Mouse (Mus musculus): ENCODE data around the gene Myrfl. TPM values are rescaled to one million over a fixed set of nuclear protein-coding genes. Genes with fewer than 3 reads are reported as not detected.

Gene Myrfl
- total RNA-seq, 2 experiments from 2014 or later, result 0.17 to 0.37 TPM

- no peak for DNase-seq (ENCODE audit: low spot score in 2 of 2)
Observed at GRCm38 (mm10) chr10:116913647-116914273, 17.0 kb upstream of the Myrfl start.

GRCm38 (mm10) chr10:116912850-116913249 lies 16.1 kb upstream of the Myrfl start:
- no peak for DNase-seq (ENCODE audit: low spot score in 2 of 2)

DNA sequence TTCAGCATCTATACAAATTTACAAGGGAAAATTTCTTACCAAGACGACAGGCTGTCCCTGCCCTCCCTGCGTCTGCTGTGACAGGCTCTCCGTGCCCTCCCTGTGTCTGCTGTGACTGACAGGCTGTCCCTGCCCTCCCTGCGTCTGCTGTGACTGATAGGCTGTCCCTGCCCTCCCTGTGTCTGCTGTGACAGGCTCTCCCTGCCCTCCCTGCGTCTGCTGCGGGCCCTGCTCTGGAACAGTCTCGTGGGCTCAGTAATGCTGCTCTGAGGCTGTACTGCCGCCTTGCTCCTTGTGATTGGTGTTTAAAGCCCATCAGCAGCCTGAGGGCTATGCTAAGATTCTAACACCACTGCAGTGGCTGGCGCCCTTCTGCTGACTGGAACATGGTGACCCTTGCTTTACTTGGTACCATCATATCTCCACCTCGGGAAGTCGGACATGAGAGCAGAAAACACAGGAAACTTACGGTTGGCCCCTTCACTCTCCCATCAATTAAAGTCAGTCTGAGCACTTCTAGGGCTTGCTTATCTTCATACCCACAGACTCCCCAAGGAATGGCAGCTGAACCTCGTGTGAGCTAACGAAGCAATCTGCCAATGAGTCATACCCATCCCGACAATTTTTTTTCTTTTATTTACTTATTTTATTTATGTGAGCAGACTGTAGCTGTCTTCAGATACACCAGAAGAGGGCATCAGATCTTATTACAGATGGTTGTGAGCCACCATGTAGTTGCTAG lies 12.4 kb upstream of the Myrfl start:
- DNase-seq (ENCODE audit: low spot score in 2 of 2), result no peak

GRCm38 (mm10) chr10:116906794-116907193 lies 10.1 kb upstream of the Myrfl start:
- no peak for DNase-seq (ENCODE audit: low spot score in 2 of 2)

GRCm38 (mm10) chr10:116904503-116904908 lies 7.8 kb upstream of the Myrfl start:
- DNase-seq (ENCODE audit: low spot score in 2 of 2), result no peak

DNA sequence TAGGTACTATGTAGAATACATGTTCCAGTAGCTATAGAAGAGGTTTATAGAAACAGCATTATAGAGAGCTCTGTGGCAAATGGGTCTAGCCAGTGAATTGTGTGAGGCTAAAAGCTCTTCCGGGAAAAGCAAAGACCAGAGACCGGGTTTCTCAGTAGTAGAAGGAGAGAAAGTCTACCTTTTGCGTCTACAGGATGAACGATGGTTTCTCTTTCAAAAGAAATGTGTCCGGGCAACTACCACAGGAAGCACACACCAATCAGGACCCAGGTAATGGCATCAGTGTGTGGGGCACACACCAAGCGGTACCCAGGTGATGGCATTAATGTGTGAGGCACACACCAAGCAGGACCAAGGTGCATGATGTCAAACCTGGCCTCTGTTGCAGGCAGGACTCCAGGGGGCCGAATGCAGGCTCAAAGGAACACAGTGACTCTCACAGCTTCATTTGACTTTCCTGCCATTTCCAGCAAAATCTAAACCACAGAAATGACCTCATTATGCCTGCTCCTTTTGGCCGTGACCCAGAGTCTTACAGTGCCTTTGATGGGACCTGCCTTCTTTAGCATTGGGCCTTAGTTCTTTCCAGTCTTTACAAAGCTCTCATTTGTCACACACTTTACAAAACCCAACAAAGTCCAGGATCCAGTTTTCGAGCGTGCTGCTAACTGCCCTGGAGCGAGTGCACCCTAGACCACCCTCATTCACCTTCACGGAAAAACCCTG lies 1.4 kb downstream of the Myrfl start:
- DNase-seq (ENCODE audit: low spot score in 2 of 2), result no peak

DNA sequence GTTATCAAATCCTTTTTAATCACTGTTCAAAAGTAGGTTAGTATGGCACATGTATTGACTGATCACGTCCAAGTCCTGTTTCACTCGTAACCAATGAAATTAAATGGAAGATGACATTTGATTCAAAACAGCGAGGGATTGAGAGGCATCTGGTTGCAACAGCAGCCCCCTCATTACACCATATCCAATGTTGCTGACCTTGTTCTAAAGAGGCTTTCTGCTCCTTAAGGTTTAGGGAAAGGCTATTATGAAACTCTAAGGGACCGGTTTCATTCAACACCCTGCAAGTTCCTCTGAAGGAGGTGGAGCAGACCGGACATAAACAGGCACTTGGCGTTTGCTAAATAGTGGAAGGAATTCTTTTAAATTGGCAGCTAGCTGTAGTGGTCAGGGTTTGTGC lies 2.2 kb downstream of the Myrfl start:
- DNase-seq (ENCODE audit: low spot score in 2 of 2), result no peak

GRCm38 (mm10) chr10:116893753-116894152 lies 3.0 kb downstream of the Myrfl start:
- DNase-seq (ENCODE audit: low spot score in 2 of 2), result peak in 1 of 2 experiments; percentile 19

DNA sequence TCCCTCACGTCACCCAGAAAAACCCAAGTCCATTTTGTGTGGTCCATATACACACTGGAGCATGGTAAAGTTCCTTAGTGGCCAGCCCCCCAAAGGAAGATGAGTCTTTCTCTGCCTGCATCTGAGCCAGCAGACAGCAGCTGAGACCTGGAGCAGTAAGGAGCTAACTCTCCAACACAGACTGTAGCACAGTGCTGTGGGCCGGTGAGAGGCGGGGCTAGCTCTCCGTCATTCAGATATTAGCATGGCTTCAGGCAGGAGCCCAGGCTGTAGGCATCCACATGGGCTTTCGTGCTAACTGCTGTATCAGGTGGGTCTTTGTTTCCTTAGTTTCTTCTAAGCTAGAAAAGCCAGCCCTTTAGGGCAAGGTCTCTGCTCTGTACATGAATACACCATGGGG lies 6.1 kb downstream of the Myrfl start:
- no peak for DNase-seq (ENCODE audit: low spot score in 2 of 2)

- no peak for DNase-seq (ENCODE audit: low spot score in 2 of 2)
Observed at GRCm38 (mm10) chr10:116884552-116884951, 12.2 kb downstream of the Myrfl start.

- DNase-seq (ENCODE audit: low spot score in 2 of 2), result no peak
Observed at GRCm38 (mm10) chr10:116883531-116883930, 13.2 kb downstream of the Myrfl start.

DNA sequence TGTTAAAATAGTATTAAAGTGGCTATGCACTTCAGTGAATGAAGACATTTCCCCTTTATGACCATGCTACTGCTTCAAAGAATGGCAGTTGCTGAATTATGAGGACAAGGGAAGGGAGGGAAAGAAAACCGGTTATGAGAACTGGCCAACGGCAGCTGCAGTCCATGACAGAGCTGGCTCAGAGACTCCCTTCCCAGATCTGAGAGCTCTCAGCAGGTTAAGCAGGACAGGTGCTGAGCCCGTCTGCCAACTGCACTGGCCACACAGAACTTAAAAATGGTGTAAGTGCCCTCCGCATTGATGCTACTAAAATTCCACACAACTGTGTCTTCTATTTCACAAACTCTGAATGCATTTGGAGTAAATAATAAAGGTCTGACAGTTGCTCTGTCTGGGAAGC lies 19.3 kb downstream of the Myrfl start:
- no peak for DNase-seq (ENCODE audit: low spot score in 2 of 2)

DNA sequence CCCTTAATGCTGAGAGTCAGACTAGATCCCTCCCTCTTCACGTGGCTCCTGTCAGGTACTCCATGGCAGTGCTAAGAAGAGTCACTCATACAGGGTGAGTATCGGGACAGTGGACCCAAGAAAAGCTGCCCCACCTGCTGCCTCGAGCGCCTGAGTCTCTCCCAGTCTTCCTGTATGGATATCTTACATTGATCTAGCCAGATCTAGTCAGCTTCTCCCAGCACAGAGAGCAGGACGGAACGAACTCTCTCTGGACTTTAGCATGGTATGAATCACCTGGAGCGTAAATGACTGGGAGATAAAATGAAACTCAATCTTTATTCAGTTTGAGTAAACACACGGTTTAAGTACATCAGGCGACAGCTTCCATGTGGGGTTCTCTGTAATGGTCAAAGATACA lies 22.2 kb downstream of the Myrfl start:
- no peak for DNase-seq (ENCODE audit: low spot score in 2 of 2)

DNA sequence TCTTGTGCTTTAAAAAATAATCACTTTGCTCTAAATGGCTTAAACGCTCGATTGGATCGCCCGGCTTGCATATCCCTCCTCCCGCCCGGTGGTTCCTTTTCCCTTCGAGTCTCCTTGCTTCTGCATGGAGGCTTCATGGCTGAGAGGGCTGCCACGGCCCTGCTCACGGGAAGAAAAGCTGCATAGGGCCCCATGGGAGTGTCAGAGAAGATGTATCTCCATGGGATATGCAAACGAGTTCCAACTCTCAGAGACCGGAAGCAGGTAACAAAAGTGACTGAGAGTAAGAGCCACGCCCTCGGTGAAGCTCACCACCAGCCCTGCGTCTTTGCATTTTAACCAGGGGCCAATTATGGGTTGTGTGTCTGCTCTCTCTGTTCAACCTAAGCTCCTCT lies 24.7 kb downstream of the Myrfl start:
- no peak for DNase-seq (ENCODE audit: low spot score in 2 of 2)

GRCm38 (mm10) chr10:116871329-116872015 lies 25.2 kb downstream of the Myrfl start:
- DNase-seq (ENCODE audit: low spot score in 2 of 2), result no peak

DNA sequence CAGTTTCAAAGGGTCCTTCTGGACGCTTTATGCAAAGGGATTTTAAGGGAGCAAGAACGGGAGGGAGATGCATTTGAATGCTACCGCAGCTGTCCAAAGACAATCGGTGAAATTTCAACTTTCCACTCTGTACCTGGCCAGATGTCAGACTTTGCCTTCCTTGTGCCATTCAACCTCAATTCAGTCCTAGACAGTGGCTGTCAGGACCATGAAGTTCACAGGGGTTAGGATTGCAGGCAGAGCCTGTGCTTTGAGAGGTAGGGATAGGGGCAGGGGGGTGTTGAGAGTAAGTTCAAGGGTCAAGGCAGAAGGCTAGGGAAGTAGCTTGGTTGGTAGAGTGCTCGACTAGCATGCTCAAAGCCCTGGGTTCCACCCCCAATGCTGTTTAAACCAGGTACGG lies 25.9 kb downstream of the Myrfl start:
- no peak for DNase-seq (ENCODE audit: low spot score in 2 of 2)

- DNase-seq (ENCODE audit: low spot score in 2 of 2), result no peak
Observed at GRCm38 (mm10) chr10:116853159-116853845, 43.4 kb downstream of the Myrfl start.

- peak; percentile 62 to 75 for DNase-seq (ENCODE audit: low spot score in 2 of 2)
Observed at GRCm38 (mm10) chr10:116848749-116849473, 47.8 kb downstream of the Myrfl start.

- DNase-seq (ENCODE audit: low spot score in 2 of 2), result no peak
Observed at GRCm38 (mm10) chr10:116841551-116841950, 55.2 kb downstream of the Myrfl start.

DNA sequence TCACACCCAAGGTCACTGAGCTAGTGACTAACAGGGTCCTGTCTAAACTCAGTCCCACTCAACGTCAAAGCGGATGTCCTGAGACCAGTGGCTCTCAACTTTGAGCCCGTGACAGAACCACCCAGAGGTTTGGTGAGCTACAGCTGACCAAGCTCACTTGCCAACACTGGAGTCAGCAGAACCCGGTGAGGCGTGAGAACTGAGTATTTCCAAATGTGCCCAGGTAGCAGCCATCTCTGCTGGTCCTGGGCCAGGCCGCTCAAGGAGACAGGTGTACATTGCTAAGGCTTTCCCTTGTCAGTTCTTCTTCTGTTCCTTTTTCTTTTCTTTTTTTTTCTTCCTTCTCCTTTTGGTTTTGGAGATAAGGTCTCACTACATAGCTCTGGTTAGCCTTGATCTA lies 66.0 kb downstream of the Myrfl start:
- no peak for DNase-seq (ENCODE audit: low spot score in 2 of 2)
